Mouse (Mus musculus): ENCODE results near the gene Snrnp70. TPM values are rescaled to one million over a fixed set of nuclear protein-coding genes. Genes with fewer than 3 reads are reported as not detected.

The Snrnp70 gene
- polyA plus RNA-seq, 1 experiment: 643 TPM

DNA sequence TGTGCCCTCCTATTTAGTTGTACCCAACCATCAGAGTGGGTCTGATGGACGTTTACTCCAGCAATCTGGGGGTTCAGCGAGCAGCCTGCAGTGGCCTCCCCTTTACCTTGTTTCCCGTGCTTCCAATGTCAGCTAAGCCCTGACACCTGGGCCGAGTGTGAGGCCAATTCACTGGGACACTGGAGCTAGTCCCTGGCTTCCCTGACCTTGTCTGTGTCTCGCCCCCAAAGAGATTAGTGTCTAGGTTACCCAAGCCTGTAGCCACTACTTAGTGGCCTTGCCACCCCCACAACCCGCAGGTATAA is 25.0 kb upstream of the Snrnp70 start, which contains the start of gene Lhb:
Gene Lhb (plus strand): TSS at position 206 of the 305 bp plus-strand sequence.
- DNase-seq (ENCODE audit: low read depth): no peak
- TF ChIP-seq POLR2A (IDR thresholded peaks at IDR 0.05; ENCODE audit: borderline replicate concordance, extremely low read depth, insufficient read depth, insufficient read length, poor library complexity, severe bottlenecking): no peak

DNA sequence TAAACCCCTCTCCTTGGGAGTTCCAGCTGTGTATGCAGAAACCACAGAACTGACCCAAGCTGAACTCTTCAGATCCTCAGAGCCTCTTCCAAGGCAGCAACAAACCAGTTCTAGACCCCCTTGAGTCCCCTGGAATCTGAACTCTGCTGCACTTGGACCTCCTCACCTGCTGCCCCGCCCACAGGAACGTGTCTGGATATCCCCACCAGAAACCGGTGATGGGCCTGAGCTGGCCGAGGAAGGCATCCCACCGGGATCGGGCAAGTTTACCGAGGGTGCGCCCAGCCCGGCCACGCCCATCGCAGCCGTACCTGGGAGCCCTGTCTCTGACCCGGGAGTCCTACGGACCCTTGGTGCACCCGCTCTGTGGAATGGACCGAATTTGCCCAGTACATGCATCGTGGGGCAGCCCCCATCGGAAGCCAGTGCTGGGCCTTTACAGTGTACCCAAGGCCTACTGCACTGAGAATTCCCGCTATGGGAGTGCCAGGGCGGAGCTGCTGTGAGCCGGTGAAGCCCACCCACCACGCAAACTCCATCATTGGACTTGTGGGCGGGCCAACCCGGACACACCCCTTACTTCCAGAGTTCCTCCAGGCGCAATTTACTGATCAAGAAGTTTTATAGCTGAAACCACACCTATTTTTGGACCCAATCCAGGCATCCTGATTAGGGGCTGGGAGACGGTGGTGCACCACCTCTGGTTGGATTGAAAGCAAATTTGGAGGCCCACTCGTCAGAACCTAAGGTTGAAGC is 24.5 kb upstream of the Snrnp70 start:
- TF ChIP-seq CTCF (IDR thresholded peaks at IDR 0.05; ENCODE audit: borderline replicate concordance, extremely low read depth, insufficient read depth, insufficient read length): no peak
- no peak for TF ChIP-seq POLR2A (IDR thresholded peaks at IDR 0.05; ENCODE audit: borderline replicate concordance, extremely low read depth, insufficient read depth, insufficient read length, poor library complexity, severe bottlenecking)
- DNase-seq (ENCODE audit: low read depth): no peak

DNA sequence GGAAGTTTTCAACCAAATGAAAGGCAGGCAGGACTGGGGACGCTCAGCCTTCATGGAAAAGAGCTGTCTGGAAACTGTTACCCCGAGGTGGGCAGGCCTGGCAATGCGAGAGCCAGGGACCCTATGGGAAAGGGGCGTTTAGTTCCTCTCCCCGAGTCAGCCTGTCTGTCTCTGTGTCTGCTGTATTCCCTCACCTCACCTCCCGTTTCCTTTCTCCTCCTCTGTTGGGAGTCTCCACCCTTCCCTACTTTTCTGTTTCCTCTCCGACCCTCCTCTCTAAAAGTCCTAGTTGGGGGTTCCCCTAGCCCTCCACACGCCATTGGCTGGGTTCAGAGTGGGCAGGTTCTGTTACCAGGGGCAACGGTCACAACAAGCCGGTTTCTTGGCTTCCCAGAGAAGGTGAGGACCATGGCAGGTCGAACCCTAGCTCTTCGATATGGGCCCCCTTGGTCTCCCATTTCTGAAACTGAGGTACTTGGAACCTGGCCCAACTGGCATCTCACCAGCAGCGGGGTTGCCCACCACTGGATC is 22.5 kb upstream of the Snrnp70 start:
- DNase-seq (ENCODE audit: low read depth): no peak
- TF ChIP-seq CTCF (IDR thresholded peaks at IDR 0.05; ENCODE audit: borderline replicate concordance, extremely low read depth, insufficient read depth, insufficient read length): no peak
- no peak for TF ChIP-seq POLR2A (IDR thresholded peaks at IDR 0.05; ENCODE audit: borderline replicate concordance, extremely low read depth, insufficient read depth, insufficient read length, poor library complexity, severe bottlenecking)

DNA sequence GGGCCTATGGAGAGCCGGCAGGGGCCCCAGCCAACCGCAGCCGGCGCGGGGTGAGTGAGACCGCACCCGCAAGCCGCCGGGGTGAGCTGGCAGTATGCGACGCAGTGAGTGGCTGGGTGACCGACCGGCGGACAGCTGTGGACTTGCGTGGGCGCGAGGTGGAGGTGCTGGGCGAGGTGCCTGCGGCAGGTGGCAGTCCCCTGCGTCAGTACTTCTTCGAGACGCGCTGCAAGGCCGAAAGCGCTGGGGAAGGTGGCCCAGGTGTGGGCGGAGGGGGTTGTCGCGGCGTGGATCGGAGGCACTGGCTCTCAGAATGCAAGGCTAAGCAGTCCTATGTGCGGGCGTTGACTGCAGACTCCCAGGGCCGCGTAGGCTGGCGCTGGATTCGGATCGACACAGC is 20.1 kb upstream of the Snrnp70 start:
- TF ChIP-seq CTCF (IDR thresholded peaks at IDR 0.05; ENCODE audit: borderline replicate concordance, extremely low read depth, insufficient read depth, insufficient read length) (no peak), POLR2A (IDR thresholded peaks at IDR 0.05; ENCODE audit: borderline replicate concordance, extremely low read depth, insufficient read depth, insufficient read length, poor library complexity, severe bottlenecking) (no peak)
- DNase-seq (ENCODE audit: low read depth): no peak

DNA sequence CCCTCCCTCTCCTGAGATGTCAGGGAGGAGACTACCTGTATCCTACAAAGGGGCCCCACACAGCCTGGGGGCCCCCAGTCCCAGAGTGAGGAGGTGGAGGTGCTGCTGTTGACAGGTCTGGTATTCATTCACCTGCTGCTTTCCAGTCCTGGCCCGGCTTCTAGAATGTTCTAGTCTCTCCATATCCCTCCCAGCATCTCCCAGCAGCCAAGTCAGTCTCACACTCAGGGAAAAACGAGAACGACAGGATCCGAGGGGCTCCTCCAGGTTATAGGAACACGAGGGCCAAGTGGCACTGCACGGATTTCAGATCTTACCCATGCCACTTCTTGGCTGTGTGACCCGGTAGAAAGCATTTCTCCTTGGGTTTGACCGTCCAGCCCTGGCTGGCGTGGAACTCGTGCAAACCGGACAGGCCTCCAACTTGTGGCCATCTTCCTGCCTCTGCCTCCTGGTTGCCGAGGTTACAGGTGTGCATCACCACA is 19.2 kb upstream of the Snrnp70 start:
- TF ChIP-seq POLR2A (IDR thresholded peaks at IDR 0.05; ENCODE audit: borderline replicate concordance, extremely low read depth, insufficient read depth, insufficient read length, poor library complexity, severe bottlenecking) (no peak), CTCF (IDR thresholded peaks at IDR 0.05; ENCODE audit: borderline replicate concordance, extremely low read depth, insufficient read depth, insufficient read length) (no peak)
- DNase-seq (ENCODE audit: low read depth): no peak

DNA sequence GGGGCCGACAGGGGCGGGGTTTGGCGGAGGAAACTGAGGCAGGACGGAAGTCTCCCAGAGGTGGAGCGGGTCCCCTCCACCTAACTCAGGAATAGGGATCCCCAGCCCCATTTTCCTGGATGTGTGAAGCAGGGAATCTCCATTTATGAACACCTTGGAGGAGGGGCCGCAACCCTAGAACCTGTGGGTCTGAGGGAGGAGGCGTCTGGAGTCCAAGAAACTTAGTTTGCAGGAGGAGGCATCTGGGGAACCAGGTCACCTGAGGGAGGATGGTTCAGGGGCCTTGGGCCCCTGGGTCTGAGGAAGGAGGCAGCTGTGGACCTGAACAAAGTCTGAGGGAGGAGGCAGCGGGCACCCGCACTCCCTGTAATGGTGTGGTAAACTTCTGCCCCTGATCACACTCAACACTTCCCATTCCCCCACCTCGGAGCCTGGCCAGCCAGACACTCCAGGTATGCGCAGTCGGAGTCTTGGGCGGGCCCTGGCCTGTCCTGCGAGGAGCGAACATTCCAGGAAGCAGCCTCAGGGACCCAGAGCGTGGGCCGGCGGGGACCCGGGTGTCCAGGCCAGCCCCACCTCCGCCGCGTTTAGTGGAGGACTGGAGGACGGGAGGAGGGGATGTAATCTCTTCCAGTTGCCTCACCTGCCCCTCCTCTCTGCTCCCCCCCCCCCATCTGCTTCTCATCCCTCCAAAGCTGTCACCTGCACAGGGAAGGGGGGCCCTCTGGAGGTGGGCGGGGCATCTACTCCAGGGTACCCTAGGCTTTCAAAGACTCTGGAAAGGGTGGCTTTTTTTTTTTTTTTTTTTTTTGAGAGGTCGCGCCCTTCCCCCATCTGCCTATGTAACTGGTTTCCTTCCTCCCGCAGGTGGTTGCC is 18.6 kb upstream of the Snrnp70 start:
- DNase-seq (ENCODE audit: low read depth): no peak
- TF ChIP-seq CTCF (IDR thresholded peaks at IDR 0.05; ENCODE audit: borderline replicate concordance, extremely low read depth, insufficient read depth, insufficient read length) (no peak), POLR2A (IDR thresholded peaks at IDR 0.05; ENCODE audit: borderline replicate concordance, extremely low read depth, insufficient read depth, insufficient read length, poor library complexity, severe bottlenecking) (no peak)

DNA sequence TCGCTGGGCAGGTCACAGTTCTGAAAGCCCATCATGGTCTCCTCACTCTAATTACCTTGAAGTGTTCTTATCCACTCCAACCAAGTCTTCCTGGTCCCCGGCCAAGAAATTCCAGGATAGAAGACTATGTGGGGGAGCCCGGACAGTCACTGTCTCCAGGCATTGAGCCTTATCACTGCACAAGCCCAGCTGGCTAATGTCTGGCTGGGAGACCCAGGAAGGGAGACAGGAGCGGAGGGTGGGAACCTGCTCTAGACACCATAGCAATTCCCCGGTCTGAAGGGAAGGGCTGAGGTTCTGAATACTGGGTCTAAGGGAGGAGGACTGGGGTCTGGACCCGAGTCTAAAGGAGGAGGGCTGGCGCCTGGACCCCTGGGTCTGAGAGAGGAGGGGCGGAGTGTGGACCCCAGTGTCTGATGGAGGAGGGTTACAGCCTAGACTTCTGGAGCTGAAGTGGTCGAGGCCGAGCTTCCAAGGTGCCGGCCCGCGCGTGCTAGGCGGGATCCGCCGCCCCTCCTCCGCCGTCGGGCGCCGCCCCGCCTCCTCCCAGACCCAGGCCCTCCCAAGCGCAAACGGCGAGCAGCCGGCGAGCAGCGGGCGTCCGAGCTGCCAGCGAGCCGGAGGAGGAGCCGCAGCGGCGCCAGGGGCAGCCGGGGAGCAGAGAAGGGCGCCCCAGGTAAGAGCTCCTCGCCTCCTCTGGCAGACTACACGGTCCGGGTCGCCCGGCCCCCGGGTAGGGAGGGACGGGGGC is 17.7 kb upstream of the Snrnp70 start, which contains the start of gene Ntf5:
Gene Ntf5 (plus strand): TSS at position 583 of the 751 bp plus-strand sequence.
- DNase-seq (ENCODE audit: low read depth): peak; percentile 37
- TF ChIP-seq POLR2A (IDR thresholded peaks at IDR 0.05; ENCODE audit: borderline replicate concordance, extremely low read depth, insufficient read depth, insufficient read length, poor library complexity, severe bottlenecking) (no peak), CTCF (IDR thresholded peaks at IDR 0.05; ENCODE audit: borderline replicate concordance, extremely low read depth, insufficient read depth, insufficient read length) (no peak)

DNA sequence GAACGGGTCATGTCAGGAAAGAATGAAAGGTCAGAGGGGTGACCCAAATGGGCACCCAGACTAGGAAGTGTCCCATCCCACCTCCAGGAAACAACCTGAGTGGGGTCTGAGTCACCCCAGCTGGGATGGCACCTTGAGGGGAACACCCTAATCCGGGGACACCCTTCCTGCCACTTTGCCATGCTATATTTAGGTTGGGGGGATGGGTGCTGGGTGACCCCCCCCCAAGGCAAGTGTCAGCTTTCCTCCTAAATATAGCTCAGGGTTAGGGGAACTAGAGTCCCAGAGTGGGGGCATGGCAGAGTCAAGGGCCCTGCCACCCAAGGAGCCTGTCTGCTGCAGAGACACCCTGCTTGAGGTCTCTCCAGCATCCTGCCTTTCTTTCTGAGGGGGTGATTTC is 16.9 kb upstream of the Snrnp70 start:
- DNase-seq (ENCODE audit: low read depth): no peak
- no peak for TF ChIP-seq POLR2A (IDR thresholded peaks at IDR 0.05; ENCODE audit: borderline replicate concordance, extremely low read depth, insufficient read depth, insufficient read length, poor library complexity, severe bottlenecking)
- no peak for TF ChIP-seq CTCF (IDR thresholded peaks at IDR 0.05; ENCODE audit: borderline replicate concordance, extremely low read depth, insufficient read depth, insufficient read length)

DNA sequence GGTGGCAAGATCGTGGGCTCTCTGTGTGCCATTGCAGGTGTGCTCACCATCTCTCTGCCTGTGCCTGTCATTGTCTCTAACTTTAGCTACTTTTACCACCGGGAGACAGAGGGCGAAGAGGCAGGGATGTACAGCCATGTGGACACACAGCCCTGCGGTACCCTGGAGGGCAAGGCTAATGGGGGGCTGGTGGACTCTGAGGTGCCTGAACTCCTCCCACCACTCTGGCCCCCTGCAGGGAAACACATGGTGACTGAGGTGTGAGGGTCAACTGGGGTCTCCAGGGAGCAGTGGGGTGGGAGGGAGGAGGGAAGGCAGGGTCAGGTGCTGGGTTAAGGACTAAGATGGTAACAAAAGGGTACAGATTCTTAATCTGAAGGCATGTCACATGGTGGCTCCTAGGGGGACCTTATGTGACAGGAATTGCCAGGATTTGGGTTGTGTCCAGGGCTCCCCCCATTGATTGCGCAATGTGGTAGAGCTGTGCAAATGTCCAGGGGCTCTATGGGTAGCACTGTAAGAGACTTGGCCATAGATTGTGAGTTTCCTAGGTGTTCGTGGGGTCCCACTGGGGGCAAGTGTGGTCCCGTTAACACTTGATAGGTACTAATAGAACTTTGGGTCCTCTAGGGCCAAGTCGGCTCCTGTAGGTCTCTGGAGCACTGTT is 14.1 kb upstream of the Snrnp70 start:
- TF ChIP-seq CTCF (IDR thresholded peaks at IDR 0.05; ENCODE audit: borderline replicate concordance, extremely low read depth, insufficient read depth, insufficient read length) (no peak), POLR2A (IDR thresholded peaks at IDR 0.05; ENCODE audit: borderline replicate concordance, extremely low read depth, insufficient read depth, insufficient read length, poor library complexity, severe bottlenecking) (no peak)
- DNase-seq (ENCODE audit: low read depth): no peak

DNA sequence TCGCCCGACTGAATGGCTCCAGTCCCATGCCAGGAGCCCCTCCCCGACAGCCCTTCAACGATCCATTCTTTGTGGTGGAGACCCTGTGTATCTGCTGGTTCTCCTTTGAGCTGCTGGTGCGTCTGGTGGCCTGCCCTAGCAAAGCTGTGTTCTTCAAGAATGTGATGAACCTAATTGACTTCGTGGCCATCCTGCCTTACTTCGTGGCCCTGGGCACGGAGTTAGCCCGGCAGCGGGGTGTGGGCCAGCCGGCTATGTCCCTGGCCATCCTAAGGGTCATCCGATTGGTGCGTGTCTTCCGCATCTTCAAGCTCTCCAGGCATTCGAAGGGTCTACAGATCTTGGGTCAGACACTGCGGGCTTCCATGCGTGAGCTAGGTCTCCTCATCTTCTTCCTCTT is 13.4 kb upstream of the Snrnp70 start:
- no peak for DNase-seq (ENCODE audit: low read depth)
- TF ChIP-seq POLR2A (IDR thresholded peaks at IDR 0.05; ENCODE audit: borderline replicate concordance, extremely low read depth, insufficient read depth, insufficient read length, poor library complexity, severe bottlenecking) (no peak), CTCF (IDR thresholded peaks at IDR 0.05; ENCODE audit: borderline replicate concordance, extremely low read depth, insufficient read depth, insufficient read length) (no peak)
